Mouse (Mus musculus): ENCODE results near the gene Zfp90. TPM values are rescaled to one million over a fixed set of nuclear protein-coding genes. Genes with fewer than 3 reads are reported as not detected.

Gene Zfp90
- total RNA-seq, 2 experiments from 2014 or later: 15.6 to 16.1 TPM

DNA sequence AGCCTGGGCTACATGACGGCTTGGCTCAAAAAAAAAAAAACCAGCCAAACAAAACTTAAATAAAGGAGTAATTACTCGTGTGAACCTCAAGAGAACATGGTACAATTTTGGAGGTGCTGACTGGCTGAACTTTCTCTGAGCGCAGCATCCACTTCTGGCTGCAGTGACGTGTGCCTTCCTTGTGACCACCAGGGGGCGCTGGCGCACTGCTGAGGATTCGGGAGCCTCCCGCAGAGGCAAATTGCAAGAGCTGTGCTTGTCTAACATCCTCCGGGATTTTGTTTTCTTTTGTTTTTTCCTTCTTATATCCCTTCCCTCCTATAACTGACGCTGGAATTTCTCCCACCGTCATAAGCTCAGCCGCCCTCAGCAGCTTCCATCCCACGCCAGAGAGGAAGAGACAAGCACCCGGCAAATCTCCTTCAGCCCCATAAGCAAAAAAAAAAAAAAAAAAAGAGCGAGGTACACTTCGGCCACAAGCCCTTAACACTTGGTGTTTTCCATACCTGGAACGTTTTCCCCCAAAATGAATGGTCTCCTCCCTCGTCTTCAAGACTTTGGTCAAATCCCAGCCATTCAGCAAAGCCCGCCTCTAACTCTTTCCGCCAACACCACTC, 17.9 kb downstream of the Zfp90 start:
- peak; percentile 82 to 92 for DNase-seq (ENCODE audit: low spot score in 2 of 2)

DNA sequence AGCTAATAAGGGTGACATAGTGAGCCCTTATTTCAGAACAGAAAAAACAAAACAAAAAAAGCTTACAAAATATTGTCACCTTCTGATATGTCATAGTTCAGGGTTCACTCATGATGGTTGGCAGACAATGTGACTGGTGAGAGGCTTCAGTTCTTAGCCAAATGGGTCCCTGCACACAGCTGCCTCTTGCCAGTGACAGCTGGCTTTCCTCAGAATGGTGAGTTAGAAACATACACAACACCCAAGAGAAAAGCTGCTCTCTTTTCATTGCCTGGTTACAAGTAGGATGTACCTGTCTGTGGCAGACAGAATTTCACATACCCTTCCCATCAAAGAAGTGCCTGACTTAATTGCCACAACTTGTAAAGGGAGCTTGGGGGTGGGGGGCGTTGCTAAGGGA, 18.5 kb downstream of the Zfp90 start:
- no peak for DNase-seq (ENCODE audit: low spot score in 2 of 2)

GRCm38 (mm10) chr8:106437781-106438180, 22.7 kb downstream of the Zfp90 start:
- DNase-seq (ENCODE audit: low spot score in 2 of 2): no peak

- no peak for DNase-seq (ENCODE audit: low spot score in 2 of 2)
Measured at GRCm38 (mm10) chr8:106440146-106440545, 25.0 kb downstream of the Zfp90 start.

DNA sequence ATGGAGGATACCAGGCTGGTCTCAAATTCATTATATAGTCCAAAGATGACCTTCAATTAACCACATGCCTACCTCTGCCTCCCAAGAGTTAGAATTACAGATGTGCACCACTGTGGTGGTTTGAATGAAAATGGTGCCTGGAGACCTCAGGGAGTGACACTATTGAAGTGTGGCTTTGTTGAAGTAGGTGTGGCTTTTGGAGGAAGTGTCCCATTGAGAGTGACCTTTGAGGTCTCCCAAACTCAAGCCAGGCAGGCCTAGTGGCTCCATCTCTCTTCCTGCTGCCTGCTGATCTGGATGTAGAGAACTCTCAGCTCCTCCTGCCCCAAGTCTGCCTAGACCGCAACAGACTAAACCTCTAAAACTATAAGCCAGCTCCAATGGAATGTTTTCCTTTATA, 27.6 kb downstream of the Zfp90 start:
- DNase-seq (ENCODE audit: low spot score in 2 of 2): no peak

DNA sequence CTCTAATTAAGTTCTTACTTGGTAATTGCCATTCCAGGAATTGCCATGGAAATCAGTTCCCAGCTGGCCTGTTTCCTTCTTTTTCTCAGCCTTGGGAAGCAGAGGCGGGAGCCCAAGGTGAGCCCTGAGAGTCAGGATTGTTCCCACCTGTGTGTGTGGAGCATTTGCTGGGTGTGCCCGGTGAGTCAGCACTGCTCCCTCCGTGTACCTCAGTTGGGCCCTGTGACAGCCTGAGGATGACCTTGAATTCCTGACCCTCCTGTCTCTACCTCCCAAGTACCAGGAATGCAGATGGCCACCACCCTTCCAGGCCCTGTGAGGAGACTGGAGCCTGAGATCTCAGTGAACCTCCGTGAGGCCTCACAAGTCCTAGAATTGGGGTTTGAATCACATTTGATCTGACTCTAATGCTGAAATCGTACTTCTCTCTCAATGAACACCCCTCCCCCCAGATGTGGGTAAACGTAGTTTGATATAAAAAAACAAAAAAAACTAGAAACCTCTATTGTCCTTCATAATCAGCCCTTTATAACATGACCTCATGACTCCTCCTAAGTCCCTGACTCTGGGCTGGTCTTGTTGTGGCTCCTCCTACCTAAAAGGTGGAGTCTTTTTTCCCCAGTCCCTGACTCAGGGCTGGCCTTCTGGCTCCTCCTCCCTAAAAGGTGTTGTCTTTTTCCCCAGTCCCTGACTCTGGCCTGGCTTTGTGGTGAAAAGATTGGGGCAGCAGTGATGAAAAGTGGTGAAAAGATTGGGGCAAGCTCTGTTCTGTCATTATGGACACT, 36.4 kb downstream of the Zfp90 start:
- no peak for DNase-seq (ENCODE audit: low spot score in 2 of 2)

DNA sequence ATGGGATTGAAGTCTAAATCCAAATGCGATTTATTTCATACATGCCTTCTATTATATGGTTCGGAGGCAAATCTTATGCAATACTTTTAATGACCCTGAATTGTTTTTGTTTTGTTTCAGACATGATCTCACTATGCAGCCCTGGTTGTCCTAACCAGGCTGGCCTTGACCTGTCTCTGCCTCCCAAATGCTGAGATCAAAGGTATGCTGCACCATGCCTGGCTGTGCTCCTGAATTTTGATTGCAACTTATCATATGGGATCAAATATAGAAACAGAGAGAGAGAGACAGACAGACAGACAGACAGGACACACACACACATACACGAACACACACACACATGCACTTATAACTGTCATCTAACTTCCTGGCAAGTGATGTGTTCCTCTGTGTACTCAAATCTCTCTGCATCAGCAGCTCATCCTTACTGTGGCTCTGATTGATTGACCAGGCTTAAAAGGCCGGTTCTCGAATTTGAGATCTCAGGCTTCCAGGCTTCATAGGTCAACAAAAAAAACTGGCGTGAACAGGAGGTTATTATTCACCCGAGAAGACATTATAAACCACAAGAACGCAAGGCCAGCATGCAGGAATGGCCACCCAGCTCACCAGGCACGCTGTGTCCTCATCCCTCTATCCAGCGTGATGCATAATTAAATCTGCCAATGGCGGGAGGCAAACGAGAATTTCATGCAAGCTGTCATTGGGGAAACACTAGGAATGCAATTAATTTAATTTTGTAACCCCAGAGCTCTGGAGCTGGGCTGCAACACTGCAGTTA, 37.8 kb downstream of the Zfp90 start:
- no peak for DNase-seq (ENCODE audit: low spot score in 2 of 2)

GRCm38 (mm10) chr8:106454036-106454435, 38.9 kb downstream of the Zfp90 start:
- DNase-seq (ENCODE audit: low spot score in 2 of 2): no peak

DNA sequence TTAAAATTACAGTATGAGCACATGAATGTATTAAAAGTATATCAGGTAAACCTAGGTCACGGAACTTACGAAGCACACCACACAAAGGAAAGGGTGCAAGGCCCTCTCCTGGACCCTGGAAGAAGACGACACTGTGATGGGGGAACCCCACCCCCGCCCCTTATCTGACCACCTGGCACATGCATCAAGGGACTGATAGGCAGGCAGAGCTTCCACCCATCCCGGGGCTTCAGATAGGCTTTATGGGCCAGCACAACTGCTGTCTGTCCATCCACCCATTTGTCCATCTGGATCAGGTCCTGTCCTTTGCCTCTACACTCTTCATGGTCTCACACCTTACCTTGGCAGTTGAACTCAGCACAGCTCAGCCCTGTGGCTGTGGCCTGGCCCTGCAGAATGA, 47.0 kb downstream of the Zfp90 start:
- no peak for DNase-seq (ENCODE audit: low spot score in 2 of 2)

DNA sequence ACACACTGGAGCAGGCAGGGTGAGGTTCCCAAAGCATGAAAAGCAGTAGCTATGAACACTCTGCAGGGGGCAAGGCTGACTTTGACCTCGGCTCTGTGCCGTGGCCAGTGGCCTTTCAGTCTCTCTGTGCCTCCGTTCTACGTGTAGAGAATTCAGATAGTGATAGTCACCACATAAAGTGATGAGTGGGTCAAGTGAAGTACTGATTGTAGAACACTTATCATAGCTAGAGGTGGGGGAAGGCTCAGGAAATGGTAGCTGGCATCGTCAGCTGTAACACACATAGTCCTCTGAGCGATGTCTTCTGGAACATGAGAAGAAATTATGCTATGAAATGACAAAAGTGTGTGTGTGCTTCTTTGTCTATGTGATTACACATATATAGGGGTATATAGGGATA, 48.7 kb downstream of the Zfp90 start:
- no peak for DNase-seq (ENCODE audit: low spot score in 2 of 2)

DNA sequence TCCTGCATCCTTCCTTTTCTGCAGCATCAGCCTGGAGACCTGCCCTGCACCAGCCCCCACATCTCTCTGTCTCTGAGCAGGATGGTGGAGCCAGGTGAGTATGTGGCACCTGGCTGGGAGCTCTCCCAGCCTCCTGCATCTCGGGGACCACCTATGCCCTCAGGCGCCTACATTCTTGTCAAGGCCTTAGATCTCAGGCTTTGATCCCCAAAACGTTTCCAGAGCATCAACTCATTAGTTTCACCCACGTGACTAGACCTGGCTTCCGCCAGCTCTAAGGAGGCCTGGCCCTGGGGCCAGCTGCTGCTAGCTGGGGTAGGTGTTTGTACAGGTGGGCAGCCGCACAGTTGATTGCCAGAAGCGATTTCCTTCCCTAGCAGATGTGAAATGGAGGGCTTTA, 54.4 kb downstream of the Zfp90 start:
- no peak for DNase-seq (ENCODE audit: low spot score in 2 of 2)

DNA sequence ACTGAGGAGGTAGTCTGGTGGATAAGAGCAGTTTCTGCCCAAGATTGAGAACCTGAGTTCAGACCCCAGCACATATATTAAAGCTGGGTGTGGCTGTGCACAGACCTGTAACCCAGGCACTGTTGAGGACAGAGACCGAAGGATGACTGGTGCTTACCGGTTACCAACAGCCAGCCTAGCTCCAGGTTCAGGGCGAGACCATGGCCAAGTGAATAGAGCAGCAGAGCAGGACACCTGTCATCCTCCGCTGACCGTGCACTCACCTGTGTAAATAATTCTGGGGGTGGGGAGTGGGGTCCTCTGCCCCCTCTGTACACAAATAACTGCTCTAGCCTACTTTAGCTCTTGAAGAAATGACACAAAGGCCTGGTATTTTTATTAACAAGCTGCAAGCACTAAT, 58.9 kb downstream of the Zfp90 start:
- DNase-seq (ENCODE audit: low spot score in 2 of 2): no peak

Other genes with a start within 250 kb of the Zfp90 start
- gene Slc7a6, start 246.5 kb upstream of the Zfp90 start, total RNA-seq (2021): 10 to 100 TPM; 25.7 to 26.3 TPM
- 10 to 100 TPM; 26.6 to 28.3 TPM for gene Slc7a6os, start 204.4 kb upstream of the Zfp90 start, total RNA-seq (2021)
- 10 to 100 TPM; 32.1 to 34.3 TPM for gene Prmt7, start 204.4 kb upstream of the Zfp90 start, total RNA-seq (2021)
- 100 to 1,000 TPM; 105 to 107 TPM for gene Smpd3, start 77.3 kb upstream of the Zfp90 start, total RNA-seq (2021)
- not detected for gene 6030452D12Rik, start 85.2 kb downstream of the Zfp90 start, total RNA-seq (2021)
- 1 to 10 TPM in 1 of 2 experiments, under 1 TPM in 1; 0.12 to 1.5 TPM for gene Cdh3, start 95.6 kb downstream of the Zfp90 start, total RNA-seq (2021)
- 100 to 1,000 TPM in 1 of 2 experiments, 10 to 100 TPM in 1; 83.2 to 104 TPM for gene Gm10073, start 158.1 kb downstream of the Zfp90 start, total RNA-seq (2021)
- under 1 TPM; 0.24 to 0.35 TPM for gene Cdh1, start 188.0 kb downstream of the Zfp90 start, total RNA-seq (2021)

Data from layer of hippocampus, postnatal 14 days (tissue).